Mouse (Mus musculus) thymus, postnatal 14 days (tissue): ENCODE data around the gene Srp14.

Experiments
- DNase-seq: peaks from one replicate; pipeline ENCODE4 v3.0.0; 2021

The Srp14 gene

DNA sequence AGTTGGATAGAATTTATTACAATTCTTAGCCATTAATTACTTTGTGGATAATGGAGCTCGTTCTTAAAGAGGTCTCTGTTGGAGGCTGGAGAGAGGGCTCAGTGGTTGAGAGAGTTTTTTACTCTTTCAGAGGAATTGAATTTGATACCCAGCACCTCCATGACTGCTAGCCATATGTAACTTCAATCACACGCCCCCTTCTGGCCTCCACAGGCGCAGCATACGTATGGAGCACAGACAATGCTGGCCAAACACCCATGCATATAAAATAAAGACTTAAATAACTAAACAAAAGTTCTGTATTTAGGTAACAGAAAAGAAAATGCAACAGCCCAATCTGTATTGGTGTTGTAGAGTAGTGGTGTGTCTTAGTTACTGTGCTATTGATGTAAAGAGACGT lies 47.9 kb downstream of the Srp14 start:
- peak; percentile 50 for DNase-seq

DNA sequence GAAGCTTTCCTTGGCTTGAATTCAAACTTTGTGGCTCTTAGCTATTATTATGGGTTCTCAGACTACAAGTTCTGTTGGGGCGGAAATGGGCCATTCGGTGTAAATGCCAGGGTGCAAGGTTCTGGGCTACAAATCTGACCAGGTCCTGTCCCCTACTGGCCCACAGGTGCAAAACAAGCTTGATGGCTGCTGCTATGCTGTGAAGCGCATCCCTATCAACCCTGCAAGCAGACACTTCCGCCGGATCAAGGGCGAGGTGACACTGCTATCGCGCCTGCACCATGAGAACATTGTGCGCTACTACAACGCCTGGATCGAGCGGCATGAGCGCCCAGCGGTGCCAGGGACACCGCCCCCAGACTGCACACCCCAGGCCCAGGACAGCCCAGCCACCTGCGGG lies 48.9 kb downstream of the Srp14 start:
- DNase-seq: no peak

DNA sequence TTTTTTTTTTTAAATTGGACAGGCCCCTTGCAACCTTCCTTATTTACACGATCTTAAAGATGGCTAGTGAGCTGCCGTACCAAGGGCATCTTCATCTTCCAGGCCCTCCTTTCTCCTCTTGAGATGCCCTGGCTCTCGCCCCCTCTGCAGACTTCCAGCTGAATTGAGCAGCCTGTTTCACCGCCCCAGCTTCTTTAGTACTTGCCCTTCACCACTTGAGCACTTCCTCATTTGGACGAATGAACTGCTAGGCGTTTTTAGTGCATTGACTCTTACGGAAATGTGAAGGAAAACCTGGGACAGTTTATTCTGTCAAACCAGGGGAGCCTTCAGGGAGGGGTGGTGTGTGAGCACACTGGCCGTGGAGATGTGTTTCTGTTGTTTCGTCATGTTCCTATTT lies 50.2 kb downstream of the Srp14 start:
- no peak for DNase-seq

DNA sequence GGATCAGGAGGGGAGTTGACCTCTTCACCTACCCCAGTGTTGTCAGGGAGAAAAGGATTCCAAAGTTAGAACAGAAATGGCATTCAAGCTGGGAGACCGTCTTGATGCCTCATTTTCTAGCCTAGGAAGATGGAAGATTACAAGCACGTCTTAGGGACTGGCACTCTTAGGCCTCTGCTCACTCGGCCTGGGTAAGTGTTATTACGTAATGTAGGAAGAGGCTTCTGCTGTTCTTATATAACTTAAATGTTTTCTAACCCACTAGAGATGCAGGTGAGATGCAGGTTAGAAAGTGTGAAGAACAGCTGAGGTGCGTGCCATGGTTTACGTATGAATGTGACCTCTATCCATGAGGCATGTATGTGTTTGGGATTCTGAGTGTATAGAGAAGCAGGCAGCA lies 51.2 kb downstream of the Srp14 start:
- no peak for DNase-seq
